Mouse (Mus musculus) 416B (cell line): ENCODE measurements around the gene Hist1h4f.

Experiments
- DNase-seq: peaks from one replicate; pipeline ENCODE4 v3.0.0; 2011; ENCODE audit warnings: low read depth

The Hist1h4f gene

DNA sequence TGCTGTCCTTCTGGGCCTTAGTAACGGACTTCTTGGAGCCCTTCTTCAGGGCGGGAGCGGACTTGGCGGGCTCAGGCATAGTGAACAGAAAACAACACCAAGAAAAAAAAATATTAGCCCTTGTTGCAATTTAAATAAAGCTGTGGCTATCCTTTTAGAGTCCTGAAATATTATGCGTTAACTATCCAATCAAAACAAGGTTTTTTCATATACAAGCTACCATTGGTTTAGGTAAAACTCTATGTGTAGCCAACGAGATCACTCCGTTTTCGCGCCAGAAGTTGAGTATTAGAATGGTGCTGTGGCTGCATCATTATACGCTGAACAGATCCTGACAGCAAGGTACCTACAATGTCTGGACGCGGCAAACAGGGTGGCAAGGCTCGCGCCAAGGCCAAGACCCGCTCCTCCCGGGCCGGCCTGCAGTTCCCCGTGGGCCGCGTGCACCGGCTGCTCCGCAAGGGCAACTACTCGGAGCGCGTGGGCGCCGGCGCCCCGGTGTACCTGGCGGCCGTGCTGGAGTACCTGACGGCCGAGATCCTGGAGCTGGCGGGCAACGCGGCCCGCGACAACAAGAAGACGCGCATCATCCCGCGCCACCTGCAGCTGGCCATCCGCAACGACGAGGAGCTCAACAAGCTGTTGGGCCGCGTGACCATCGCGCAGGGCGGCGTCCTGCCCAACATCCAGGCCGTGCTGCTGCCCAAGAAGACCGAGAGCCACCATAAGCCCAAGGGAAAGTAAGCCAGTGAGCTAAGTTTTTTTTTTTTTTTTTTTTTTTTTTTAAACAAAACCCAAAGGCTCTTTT, 17.7 kb downstream of the Hist1h4f start, which contains the start of gene Hist1h2af:
Hist1h2af (plus strand) TSS at position 347 of the 808 bp plus-strand sequence.
- DNase-seq = peak; percentile 98

DNA sequence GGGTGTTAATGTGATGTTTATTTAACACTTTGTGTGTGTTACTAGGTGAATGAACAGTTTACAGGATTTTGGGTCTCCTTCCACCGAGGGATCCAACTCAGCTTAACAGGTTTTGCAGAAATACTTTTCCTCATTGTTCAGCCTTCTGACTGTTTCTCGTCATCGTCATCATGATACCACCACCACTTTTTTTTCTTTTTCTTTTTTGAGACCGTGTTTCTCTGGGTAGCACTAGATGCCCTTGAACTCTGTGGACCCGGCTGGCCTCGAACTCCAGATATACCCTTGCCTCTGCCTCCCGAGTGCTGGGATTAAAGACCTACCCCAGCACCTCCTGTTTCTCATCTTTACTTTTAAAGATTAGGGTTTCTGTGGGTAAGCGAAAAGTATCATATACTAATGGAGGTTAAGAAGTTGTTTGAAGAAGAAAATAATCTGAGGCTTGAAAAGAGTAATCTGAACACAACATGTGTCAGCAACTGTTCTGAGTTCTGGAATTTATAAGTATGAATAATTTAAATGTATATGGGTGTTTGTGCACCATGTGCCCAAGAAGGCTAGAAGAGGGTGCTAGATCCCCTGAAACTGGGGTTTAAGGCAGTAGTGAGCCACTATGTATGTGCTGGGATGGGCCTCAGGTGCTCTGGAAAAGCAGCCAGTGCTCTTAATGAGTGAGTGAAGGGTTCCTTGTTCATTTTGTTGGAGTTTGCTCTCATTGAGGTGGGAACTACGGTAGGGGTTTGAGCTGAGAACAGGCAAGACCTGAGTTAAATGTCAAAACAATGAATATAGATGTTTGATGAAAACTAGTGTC, 19.0 kb downstream of the Hist1h4f start:
- peak; percentile 76 for DNase-seq

- DNase-seq = peak; percentile 99
Measured at GRCm38 (mm10) chr13:23530901-23531875, 20.3 kb downstream of the Hist1h4f start, which contains the start of gene Hist1h4h. Hist1h4h (plus strand) TSS chr13:23531050.

DNA sequence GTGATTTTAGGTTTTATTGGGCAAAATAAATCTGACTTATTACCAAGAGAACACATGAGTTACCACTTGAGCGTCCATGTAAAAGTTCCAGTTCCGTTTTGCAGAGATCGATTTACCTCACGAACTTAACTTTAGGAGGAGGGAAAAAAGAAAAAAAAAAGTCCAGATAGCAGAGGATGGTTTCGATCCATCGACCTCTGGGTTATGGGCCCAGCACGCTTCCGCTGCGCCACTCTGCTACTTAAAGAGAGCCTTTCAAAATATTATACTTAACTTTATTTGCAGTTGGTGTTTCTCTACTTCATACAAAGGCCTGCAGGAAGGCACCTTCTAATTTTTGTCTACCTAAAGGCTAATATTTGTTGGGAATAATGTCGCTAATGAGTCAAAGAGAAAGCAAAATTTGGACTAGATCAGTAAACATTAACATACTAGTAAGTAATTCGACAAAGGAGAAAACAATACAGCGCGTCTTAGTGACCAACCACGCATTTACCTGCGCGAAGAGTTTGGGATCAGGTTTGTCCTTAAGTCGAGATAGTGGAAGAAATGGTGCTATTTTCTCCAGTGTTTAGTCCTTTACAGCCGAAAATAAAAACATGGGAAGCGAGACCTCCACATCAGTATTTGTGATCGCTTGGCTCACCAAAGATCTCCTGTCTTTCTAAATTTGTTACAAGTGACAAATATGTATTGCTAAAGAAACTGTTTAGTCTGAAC, 21.1 kb downstream of the Hist1h4f start:
- DNase-seq = peak; percentile 90

GRCm38 (mm10) chr13:23529480-23530165, 21.8 kb downstream of the Hist1h4f start:
- peak; percentile 47 for DNase-seq

DNA sequence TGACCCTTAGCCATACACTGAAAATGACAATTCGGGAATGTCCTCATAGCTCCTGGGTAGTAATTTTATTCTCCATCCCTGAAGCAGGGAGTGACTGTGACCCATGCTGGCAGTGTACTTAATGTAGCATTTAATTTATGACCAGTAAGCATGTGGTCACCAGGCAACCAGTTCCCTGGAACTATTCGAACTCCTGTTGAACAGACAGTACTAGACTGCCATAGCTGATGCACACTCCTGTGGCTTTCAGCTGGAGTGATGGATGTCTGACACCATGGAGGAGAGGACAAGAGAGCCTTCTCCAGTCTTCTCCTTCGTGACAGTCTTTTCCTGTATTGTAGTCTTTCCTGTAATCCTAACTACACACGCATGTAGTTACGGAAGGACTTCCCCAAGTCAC, 22.4 kb downstream of the Hist1h4f start:
- DNase-seq = peak; percentile 27

- peak; percentile 95 for DNase-seq
Measured at GRCm38 (mm10) chr13:23526312-23526711, 25.1 kb downstream of the Hist1h4f start.

- peak; percentile 78 for DNase-seq
Measured at GRCm38 (mm10) chr13:23525901-23526300, 25.5 kb downstream of the Hist1h4f start.

DNA sequence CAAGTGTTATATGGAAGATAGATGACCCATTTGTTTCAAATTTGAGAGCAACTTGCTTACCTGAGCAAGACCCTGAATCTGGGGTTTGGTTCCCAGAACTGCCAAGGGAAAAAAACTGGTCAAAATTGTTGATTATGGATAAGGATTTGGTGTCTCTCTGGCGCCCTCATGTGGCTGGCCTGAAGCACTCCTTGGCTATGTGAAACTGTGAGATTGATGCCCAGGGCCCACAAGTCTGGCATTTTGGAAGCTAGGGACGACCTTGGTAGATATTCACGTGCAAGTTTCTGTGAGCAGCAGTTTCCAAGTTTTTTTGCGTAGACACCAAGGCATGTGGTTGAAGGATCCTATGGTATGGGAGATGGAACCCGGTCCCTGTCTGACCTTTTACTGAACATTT, 26.8 kb downstream of the Hist1h4f start:
- peak; percentile 95 for DNase-seq

- peak; percentile 76 for DNase-seq
Measured at GRCm38 (mm10) chr13:23523976-23524375, 27.5 kb downstream of the Hist1h4f start.

DNA sequence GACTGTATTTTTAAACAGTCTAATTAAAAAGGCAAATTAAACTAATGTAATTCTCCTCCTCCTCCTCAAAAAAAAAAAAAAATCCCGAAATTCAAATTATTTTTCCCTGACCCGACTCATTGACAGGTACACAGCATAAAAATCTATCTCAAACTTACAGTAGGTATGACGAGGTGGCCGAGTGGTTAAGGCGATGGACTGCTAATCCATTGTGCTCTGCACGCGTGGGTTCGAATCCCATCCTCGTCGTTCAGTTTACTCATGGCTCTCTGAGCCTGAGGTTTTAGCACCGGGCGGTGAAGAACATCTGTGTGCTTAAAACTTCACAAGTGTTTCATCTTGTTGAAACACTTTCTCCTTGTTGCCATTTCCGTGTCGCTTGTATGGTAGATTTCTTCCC, 29.7 kb downstream of the Hist1h4f start:
- peak; percentile 90 for DNase-seq

GRCm38 (mm10) chr13:23519416-23519815, 32.0 kb downstream of the Hist1h4f start:
- DNase-seq = peak; percentile 90

DNA sequence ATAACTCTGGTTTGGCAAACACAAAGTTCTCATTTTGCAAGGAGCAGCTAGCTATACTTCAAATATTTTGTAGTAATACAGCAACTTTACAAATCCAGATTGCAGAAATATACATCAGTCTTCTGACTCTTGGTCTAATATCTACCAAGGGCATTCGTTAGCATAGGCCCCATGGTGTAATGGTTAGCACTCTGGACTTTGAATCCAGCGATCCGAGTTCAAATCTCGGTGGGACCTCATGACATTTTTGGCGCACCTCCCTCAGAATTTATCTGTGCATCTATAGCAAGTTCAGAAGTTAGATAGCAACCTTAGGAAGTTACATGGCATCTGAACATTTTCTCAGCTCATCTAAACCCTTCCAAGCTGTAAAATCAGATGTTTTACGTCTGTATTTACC, 32.6 kb downstream of the Hist1h4f start:
- peak; percentile 93 for DNase-seq

DNA sequence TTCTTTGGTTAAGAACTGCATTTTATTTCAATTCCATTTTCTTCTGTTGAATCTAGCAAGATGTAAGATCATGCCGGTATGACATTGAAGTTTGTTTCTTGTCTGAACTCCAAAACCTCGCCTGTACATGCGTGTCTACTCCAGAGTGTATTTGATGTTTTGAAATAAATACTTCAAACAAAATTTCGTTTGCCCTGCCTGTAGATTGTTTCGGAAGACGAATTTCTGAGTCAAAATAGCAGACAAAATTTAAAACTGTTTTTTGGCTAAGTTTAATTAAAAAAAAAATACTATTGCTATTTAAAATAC, 33.2 kb downstream of the Hist1h4f start:
- no peak for DNase-seq

DNA sequence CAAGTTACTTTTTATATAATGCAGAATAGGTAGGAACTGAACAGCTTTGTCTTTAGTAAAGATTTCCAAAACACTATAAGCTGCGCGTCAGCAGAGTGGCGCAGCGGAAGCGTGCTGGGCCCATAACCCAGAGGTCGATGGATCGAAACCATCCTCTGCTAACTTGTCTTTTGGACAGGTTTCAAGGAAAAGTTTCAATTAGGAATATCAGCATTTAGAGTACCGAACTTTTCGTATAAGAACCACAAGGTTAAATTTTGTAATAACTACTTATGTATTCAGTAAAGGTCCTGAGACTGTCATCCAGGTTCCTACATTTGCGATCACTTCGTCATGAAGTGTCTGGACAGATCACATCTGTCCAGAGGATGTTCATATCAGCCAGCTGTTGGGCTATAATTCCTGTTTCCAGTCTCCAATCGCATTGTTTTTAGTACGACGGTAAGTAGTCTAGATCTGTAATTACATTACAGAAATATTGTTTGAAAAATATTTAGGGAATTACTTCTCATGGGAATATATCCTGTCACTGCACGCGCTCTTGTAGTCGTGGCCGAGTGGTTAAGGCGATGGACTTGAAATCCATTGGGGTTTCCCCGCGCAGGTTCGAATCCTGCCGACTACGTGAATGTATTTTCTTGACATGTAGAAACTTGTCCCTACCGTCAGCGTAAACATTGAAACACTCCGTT, 33.7 kb downstream of the Hist1h4f start:
- DNase-seq = peak; percentile 96

GRCm38 (mm10) chr13:23516822-23517602, 34.4 kb downstream of the Hist1h4f start:
- peak; percentile 77 for DNase-seq

DNA sequence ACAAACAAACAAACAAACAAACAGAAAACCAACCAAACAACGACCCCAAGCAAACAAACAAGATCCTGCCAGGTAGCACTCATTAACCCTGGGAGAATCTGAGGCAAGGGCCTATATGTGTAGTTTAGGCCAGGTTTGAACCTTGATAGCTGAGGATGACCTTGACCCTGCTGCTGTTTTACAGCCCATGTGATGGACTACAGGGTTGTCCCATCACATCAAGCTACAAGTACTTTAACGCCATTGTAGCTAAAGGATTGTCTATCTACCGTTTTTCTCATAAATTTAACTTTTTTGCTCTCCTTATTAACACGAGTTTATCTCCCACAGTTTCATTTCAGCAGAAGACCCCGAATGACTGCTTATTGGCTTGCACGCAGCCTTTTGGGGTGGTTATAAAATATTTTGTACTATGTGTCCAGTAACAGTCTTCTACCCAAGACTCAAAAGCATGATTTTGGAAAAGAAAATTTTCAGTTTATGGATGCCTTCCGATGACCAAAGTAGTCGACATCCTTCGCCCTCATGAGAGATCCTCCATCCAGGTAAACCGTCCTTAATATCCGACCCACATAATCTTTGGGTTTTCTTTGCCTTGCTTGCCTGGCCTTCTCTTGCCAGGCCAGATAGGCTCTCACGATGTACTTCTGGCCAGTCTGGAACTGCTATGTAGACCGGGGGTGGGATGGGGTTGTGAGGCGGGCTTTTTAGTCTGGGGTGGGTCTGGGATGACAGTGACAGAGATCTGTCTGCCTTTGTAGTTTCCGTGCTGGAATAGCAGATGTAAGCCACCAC, 35.4 kb downstream of the Hist1h4f start:
- DNase-seq = peak; percentile 22

DNA sequence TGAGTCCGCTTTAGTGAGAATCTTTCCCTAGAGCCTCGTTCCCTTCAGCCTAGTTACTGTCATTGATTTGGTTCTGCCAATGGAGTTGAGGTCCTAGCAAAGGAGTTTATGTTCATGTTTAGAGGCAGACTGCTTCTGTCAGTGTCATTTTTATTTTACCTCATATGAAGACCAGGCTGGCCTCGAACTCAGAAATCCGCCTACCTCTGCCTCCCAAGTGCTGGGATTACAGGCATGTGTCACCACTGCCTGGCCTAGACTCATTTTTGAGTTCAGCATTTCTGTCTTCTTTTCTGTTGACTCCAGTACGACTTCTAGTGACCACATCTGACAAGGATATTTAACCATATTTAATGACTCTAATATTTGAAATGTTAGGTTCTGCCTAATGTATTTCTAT, 36.2 kb downstream of the Hist1h4f start:
- peak; percentile 28 for DNase-seq
